Mouse (Mus musculus): ENCODE measurements at regions not wholly inside any gene's neighbourhood (a gene's known extent, or its start where the extent isn't known, plus 50 kb on each side); places are given as distances from the start of the nearest gene placed in this dataset.

GRCm38 (mm10) chr1:51697265-51698192 is 218.3 kb downstream of the Myo1b start:
- DNase-seq: peak; percentile 26
- intact Hi-C loops (cut with DNase I; ENCODE audit: low total_unique reads): no loop called here

- DNase-seq: no peak
- intact Hi-C loops (cut with DNase I; ENCODE audit: low total_unique reads): no loop called here
Measured at GRCm38 (mm10) chr1:51696471-51696870, 218.2 kb upstream of the Nabp1 start.

- intact Hi-C loops (cut with DNase I; ENCODE audit: low total_unique reads): no loop called here
Measured at GRCm38 (mm10) chr1:51690878-51691277, 212.7 kb upstream of the Nabp1 start.

GRCm38 (mm10) chr1:51689461-51690223 is 211.4 kb upstream of the Nabp1 start:
- intact Hi-C loops (cut with DNase I; ENCODE audit: low total_unique reads): no loop called here
- DNase-seq: peak; percentile 10

More at GRCm38 (mm10) chr1:51690878-51691277, 212.7 kb upstream of the Nabp1 start:
- DNase-seq: no peak

GRCm38 (mm10) chr1:51688946-51689345 is 210.7 kb upstream of the Nabp1 start:
- no peak for DNase-seq
- intact Hi-C loops (cut with DNase I; ENCODE audit: low total_unique reads): no loop called here

- intact Hi-C loops (cut with DNase I; ENCODE audit: low total_unique reads): no loop called here
- no peak for DNase-seq
Measured at GRCm38 (mm10) chr1:51688224-51688545, 210.0 kb upstream of the Nabp1 start.

- DNase-seq: no peak
- intact Hi-C loops (cut with DNase I; ENCODE audit: low total_unique reads): no loop called here
Measured at GRCm38 (mm10) chr1:51687484-51688223, 209.4 kb upstream of the Nabp1 start.

- intact Hi-C loops (cut with DNase I; ENCODE audit: low total_unique reads): no loop called here
- DNase-seq: no peak
Measured at GRCm38 (mm10) chr1:51686759-51687158, 208.5 kb upstream of the Nabp1 start.

GRCm38 (mm10) chr1:51682273-51682672 is 204.0 kb upstream of the Nabp1 start:
- DNase-seq: no peak

GRCm38 (mm10) chr1:51681872-51682271 is 203.6 kb upstream of the Nabp1 start:
- no peak for DNase-seq
- intact Hi-C loops (cut with DNase I; ENCODE audit: low total_unique reads): no loop called here

More at GRCm38 (mm10) chr1:51682273-51682672, 204.0 kb upstream of the Nabp1 start:
- intact Hi-C loops (cut with DNase I; ENCODE audit: low total_unique reads): no loop called here

GRCm38 (mm10) chr1:51680725-51681124 is 202.5 kb upstream of the Nabp1 start:
- intact Hi-C loops (cut with DNase I; ENCODE audit: low total_unique reads): no loop called here
- no peak for DNase-seq

GRCm38 (mm10) chr1:51678290-51678928 is 200.2 kb upstream of the Nabp1 start:
- intact Hi-C loops (cut with DNase I; ENCODE audit: low total_unique reads): no loop called here
- DNase-seq: no peak

- intact Hi-C loops (cut with DNase I; ENCODE audit: low total_unique reads): no loop called here
- no peak for DNase-seq
Measured at GRCm38 (mm10) chr1:51677802-51678201, 199.6 kb upstream of the Nabp1 start.

GRCm38 (mm10) chr1:51671691-51672090 is 193.5 kb upstream of the Nabp1 start:
- DNase-seq: no peak
- intact Hi-C loops (cut with DNase I; ENCODE audit: low total_unique reads): no loop called here

- DNase-seq: no peak
- intact Hi-C loops (cut with DNase I; ENCODE audit: low total_unique reads): no loop called here
Measured at GRCm38 (mm10) chr1:51671287-51671686, 193.1 kb upstream of the Nabp1 start.

GRCm38 (mm10) chr1:51670009-51670408 is 191.8 kb upstream of the Nabp1 start:
- intact Hi-C loops (cut with DNase I; ENCODE audit: low total_unique reads): no loop called here
- DNase-seq: no peak

- intact Hi-C loops (cut with DNase I; ENCODE audit: low total_unique reads): no loop called here
- no peak for DNase-seq
Measured at GRCm38 (mm10) chr1:51668881-51669280, 190.7 kb upstream of the Nabp1 start.

GRCm38 (mm10) chr1:51660531-51660930 is 182.3 kb upstream of the Nabp1 start:
- intact Hi-C loops (cut with DNase I; ENCODE audit: low total_unique reads): no loop called here
- DNase-seq: no peak

- DNase-seq: no peak
Measured at GRCm38 (mm10) chr1:51657203-51657602, 179.0 kb upstream of the Nabp1 start.

GRCm38 (mm10) chr1:51650653-51650995 is 172.4 kb upstream of the Nabp1 start:
- no peak for DNase-seq
- intact Hi-C loops (cut with DNase I; ENCODE audit: low total_unique reads): no loop called here

More at GRCm38 (mm10) chr1:51657203-51657602, 179.0 kb upstream of the Nabp1 start:
- intact Hi-C loops (cut with DNase I; ENCODE audit: low total_unique reads): no loop called here
